Mouse (Mus musculus) urinary bladder, postnatal 14 days (tissue): ENCODE measurements at regions not wholly inside any gene's neighbourhood (a gene's known extent, or its start where the extent isn't known, plus 50 kb on each side); places are given as distances from the start of the nearest gene placed in this dataset.
"Not testable (repeated sequence)": the region's sequence is repeated elsewhere in the genome, so short reads cannot be mapped to it uniquely, and the experiment has no call there.

ENCODE experiments used
- DNase-seq: peaks from one replicate; pipeline ENCODE4 v3.0.0; 2021; ENCODE audit warnings: low spot score

DNA sequence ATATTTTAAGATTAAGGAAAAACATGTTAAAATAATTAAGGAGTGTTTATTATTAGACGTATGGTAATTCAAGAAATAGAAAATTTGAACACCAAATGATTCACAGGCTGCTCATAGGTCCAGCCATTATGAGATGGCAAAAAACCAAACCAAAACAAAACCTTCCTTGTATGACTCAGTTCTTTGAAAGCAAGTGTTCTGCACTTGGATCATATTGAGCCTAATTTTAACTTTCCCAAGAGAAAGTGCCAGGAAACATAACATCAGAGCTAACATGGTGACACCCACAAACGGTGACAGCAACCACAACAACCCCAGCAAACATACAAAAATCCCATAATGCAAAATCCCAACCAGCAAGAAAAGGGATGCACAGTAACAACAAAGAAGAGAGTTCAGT is 313.7 kb downstream of the Arl4a start:
- no peak for DNase-seq

DNA sequence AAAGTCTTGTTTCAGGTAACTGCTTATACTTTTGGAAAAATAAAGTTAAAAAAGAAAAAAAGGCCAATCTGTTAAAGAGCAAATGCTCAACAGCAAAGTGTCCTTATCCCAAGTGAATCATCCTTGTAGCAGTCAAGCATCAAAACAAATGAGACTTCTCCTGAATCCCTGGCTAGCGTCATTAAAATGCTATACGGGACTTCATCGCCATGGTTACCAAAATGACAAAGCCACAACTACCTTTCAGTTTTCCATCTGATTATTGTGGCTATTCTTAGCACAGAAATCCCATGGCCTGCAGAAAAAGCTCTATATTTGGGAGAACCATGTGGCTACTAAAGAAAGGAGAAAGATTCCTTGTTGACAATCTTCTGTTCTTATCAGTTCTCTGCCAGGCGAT is 322.7 kb downstream of the Arl4a start:
- no peak for DNase-seq

DNA sequence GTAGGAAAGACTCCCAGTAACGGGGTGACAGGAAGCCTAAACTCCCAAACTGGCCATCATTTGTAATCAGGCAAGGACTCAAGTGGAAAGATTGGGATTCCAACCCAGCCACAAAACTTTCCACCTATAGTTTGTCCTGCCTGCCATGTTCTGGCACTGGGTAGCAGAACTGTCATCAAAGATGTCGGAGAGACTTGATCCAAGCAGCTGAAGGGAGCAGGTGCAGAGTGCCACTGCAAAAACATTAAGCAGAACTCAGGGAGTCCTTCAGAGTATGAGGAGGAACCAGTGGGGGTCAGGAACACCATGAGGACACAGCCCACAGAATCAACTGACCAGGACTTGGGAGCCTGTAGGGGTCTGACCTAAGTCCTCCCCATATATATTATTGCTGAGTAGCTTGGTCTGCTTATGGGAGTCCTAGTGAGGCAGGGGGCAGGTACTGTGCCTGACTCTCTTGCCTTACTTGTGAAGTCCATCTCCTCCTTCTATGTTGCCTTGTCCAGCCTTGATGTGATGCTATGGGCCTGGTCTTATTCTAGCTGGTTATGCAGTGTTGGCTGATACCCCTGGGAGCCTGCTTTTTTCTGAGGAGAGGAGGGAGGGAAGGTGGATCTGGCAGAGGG is 323.5 kb downstream of the Arl4a start:
- no peak for DNase-seq

DNA sequence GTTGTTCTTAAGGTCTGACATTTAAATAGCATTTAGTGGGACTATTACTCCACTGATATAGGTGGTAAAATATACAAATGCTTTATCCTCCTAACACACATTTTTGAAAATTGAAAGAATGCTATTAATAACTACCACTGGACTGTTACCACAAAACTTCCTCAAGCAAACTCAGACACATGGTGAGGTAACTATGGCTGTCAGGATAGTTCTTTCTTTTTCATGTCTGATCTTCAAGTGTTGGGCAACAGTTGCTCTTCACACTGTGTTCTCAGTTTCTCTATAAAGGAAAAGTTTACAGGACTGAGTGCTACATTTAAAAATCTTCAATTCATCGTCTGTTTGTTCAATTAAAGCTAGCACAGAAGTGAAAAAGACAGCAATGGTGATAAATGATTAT is 326.0 kb downstream of the Arl4a start:
- no peak for DNase-seq

- DNase-seq: no peak
Measured at GRCm38 (mm10) chr12:39709850-39710249, 328.0 kb downstream of the Arl4a start.

- no peak for DNase-seq
Measured at GRCm38 (mm10) chr12:39697182-39697581, 340.6 kb downstream of the Arl4a start.

GRCm38 (mm10) chr12:39695322-39695721 is 342.5 kb downstream of the Arl4a start:
- DNase-seq: no peak

DNA sequence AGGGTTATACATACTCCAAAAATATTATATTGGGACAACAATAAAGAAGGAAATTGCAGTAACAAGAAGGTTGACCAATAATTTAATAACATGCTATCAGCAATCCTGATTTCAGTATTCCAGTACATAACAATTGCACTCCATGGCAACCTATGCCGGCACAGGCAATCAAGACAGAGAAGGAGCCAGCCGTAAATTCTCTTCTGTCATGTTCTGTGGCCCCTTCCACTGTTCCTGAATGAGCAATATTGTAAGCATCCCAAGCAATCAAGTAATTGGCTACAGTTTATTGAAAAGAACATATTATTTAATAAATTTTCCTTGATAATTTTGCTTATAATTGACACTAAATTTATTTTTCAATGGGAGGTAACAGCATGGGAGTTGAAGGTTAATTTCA is 345.8 kb downstream of the Arl4a start:
- no peak for DNase-seq

- no peak for DNase-seq
Measured at GRCm38 (mm10) chr12:39685399-39685798, 352.4 kb downstream of the Arl4a start.

- no peak for DNase-seq
Measured at GRCm38 (mm10) chr12:39682121-39682520, 355.7 kb downstream of the Arl4a start.

- DNase-seq: no peak
Measured at GRCm38 (mm10) chr12:39675608-39676007, 362.2 kb downstream of the Arl4a start.

- DNase-seq: no peak
Measured at GRCm38 (mm10) chr12:39667701-39668100, 370.1 kb downstream of the Arl4a start.

DNA sequence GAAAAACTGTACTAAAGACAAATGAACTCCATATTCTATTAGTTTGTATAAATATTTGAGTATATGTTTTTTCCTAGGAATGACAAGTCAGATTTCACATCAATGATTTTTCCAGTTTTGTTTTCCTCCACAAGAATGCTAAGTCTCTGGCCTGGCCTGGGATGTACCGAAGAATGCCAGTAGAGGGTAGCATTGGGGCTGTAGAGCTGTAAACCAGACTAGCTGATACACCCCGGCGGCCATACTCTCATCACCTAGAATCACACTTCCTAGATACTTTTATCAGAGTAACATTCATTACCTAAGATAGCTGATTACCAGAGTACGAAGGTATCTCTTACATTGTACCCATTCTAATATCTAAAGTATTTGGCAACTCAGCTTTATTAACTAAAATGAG is 372.4 kb downstream of the Arl4a start:
- peak; percentile 64 for DNase-seq

- DNase-seq: no peak
Measured at GRCm38 (mm10) chr12:39660420-39660819, 377.4 kb downstream of the Arl4a start.

- DNase-seq: no peak
Measured at GRCm38 (mm10) chr12:39656606-39657005, 381.2 kb downstream of the Arl4a start.

DNA sequence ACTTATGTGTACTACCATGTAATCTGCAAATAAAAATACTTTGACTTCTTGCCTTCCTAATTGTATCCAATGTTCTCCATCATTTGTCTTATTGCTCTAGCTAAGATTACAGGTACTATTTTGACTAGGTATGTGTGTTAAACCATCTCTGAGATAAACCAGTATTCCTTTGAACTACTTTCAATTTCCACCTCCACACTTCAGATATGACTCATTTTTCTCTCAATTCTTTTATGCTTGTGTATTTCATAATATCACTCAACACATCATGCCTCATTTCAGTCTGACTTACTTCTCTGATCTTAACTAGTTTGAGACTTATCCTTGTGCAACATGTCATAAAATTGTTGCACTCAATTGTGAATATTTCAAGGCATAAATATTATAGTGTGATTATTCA is 388.9 kb downstream of the Arl4a start:
- no peak for DNase-seq

DNA sequence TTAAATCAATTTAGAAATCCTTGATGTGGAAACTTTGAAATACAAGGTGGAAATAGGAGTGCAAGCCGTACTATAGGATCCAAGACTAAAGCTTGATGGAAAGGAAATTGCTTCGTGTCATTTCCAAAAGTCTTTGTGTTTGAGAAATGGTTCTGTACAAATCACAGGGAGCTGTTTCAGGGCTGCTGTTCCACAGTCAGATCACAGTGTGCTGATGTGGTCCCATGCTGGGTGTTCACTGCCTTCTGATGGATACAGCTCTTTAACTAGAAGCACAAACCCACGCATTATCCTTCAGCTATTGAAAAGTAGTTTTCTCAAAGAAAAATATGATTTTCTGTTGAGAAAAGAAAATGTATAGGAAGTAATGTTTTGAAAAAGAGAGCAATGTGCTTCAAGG is 391.3 kb downstream of the Arl4a start:
- DNase-seq: no peak

- DNase-seq: no peak
Measured at GRCm38 (mm10) chr12:39645581-39645980, 392.2 kb downstream of the Arl4a start.

GRCm38 (mm10) chr12:39639246-39639645 is 398.6 kb downstream of the Arl4a start:
- no peak for DNase-seq

GRCm38 (mm10) chr12:39634337-39634736 is 403.5 kb downstream of the Arl4a start:
- no peak for DNase-seq

- DNase-seq: no peak
Measured at GRCm38 (mm10) chr12:39621266-39621665, 416.6 kb downstream of the Arl4a start.

- no peak for DNase-seq
Measured at GRCm38 (mm10) chr12:39605289-39605688, 432.5 kb downstream of the Arl4a start.

- no peak for DNase-seq
Measured at GRCm38 (mm10) chr12:39604723-39605122, 433.1 kb downstream of the Arl4a start.

DNA sequence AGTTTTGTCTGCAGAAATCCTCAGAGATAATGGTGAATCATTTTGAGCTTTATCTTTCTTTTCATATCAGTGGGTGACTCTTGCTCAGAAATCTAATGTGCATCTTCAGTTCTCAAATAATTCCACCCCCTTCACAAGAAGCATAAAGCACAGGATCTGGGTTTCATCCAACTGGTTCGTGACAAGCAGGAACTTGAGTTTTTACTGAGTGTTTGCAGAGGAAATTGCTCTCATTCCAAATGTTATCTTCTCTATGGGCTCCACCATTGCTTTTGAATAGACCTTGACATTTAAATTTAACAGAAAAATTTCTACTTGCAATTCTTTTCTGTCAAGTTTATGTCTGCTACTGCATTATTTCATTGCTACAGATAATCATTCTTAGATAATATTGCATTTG is 443.1 kb downstream of the Arl4a start:
- DNase-seq: no peak

DNA sequence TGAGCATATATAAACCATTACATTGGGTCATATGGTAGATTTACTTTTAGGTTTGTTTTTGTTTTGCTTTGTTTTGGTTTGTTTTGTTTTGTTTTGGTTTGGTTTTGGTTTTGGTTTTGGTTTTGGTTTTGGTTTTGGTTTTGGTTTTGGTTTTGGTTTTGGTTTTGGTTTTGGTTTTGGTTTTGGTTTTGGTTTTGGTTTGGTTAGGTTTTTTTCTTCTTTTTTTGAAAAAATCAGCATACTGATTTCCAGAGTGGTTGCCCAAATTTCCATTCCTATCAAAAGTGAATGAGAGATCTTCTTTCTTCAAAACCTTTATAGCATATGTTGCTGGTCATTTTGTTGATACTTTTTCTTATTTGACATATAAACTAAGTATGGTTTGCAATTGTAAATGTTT is 444.0 kb downstream of the Arl4a start:
- DNase-seq: not testable (repeated sequence)
